Mouse (Mus musculus): ENCODE measurements around the gene Cygb.
"Not testable (repeated sequence)": the region's sequence is repeated elsewhere in the genome, so short reads cannot be mapped to it uniquely, and the experiment has no call there.

Gene Cygb

DNA sequence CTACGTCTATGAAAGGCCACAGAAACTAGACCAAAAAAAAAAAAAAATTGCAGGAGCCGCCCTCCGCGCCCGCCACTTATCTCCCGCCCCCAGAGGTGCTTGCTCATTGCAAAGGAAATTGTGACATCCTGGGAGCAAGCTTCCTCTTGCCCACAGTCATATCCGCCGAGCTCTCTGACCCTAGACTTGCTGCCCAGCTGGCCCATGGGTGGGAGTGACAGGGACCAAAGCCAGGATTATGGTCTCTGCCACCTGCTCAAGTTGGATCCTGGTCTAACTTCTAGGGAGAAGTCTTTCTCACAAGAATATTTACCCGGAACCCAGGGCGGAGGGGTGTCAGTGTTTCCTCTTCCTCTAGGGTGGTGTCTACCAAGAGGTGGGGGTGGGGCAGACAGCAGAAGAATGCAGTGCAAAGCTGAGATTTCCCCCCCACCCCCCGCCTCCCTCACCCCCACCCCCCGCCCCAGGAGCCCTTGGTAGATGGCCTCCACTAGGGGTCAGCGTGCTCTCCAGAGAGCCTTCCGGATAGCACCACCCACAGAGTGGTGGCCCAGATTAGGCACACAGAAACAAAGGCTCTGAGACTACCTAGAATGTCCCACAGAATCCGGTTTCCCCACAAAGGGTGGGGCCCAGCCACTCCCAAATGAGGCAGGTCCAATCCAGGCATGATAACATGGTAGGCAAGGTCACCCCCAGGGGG is 38.2 kb downstream of the Cygb start:
- peak; percentile 83 for DNase-seq (ENCODE audit: low read depth)

DNA sequence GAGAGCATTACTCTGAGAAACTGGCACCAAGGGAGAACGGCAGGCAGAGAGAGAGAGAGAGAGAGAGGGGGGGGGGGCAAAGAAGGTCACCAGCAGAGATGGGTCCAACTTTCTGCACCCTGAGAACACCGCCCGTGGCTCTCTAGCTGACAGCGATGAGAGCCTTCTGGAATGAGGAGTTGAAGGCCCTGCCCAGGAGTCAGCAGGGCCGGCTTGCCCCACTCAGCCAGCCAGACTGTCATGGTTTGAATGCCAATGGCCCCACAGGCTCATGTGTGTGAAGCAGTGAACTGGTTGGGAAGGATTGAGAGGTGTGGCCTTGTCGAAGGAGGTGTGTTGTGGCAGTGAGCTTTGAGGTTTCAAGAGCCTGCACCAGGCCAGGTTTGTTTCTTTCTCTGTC is 40.9 kb downstream of the Cygb start:
- DNase-seq (ENCODE audit: low read depth) = no peak

GRCm38 (mm10) chr11:116612554-116612953 is 41.6 kb downstream of the Cygb start:
- no peak for DNase-seq (ENCODE audit: low read depth)

- no peak for DNase-seq (ENCODE audit: low read depth)
Measured at GRCm38 (mm10) chr11:116611883-116612282, 42.2 kb downstream of the Cygb start.

DNA sequence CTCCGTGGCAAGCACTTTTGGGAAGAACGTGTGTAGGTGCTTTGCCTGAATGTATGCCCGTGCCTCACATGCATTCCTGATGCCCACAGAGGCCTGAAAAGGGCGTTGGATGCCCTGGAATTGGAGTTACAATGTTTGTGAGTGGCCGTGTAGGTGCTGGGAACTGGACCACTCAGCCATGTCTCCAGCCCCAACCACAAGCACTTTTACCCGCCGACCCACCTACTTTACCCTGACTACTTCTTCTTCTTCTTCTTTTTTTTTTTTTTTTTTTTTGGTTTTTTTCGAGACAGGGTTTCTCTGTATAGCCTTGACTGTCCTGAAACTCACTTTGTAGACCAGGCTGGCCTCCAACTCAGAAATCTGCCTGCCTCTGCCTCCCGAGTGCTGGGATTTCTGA is 42.9 kb downstream of the Cygb start:
- not testable (repeated sequence) for DNase-seq (ENCODE audit: low read depth)

GRCm38 (mm10) chr11:116609965-116610630 is 44.0 kb downstream of the Cygb start:
- no peak for DNase-seq (ENCODE audit: low read depth)

- DNase-seq (ENCODE audit: low read depth) = no peak
Measured at GRCm38 (mm10) chr11:116607717-116608116, 46.4 kb downstream of the Cygb start.

DNA sequence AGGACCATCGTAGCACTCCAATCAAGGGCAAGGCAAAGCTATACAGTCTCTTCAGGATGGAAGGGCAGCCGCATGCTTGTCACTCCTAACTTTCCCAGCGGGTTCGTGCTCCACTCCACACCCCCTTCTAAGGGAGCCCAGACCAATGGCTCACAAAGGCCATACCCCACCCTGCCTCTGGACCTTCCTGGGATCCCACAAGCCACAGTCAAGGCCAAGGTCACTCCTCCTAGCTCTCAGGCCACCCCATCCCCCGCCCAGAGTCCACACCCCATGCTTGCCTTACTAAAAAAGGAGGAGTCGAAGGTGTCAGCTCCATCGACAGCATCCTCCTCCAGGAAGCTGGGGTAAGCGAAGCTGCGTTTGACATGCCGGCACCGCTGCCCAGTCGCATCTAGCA is 50.0 kb downstream of the Cygb start:
- no peak for DNase-seq (ENCODE audit: low read depth)

DNA sequence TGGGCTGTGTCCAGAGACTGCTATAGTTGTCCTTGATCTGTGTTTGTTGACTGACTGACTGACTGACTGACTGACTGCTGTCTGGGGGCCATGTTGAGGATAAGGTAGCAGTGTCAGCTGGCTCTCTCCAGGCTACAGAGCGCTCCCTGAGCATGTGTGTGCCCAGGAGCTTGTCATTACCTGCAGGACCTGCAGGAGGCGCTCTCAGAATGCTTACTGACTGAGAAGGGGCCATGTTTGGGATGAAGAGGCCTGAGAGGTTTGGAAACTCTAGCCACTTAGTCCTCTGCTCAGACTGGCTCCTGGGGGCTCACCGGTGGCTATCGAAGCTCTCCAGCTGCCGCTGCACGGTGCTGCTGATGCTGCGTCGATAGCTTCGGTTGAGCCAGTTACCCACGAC is 50.8 kb downstream of the Cygb start:
- no peak for DNase-seq (ENCODE audit: low read depth)

DNA sequence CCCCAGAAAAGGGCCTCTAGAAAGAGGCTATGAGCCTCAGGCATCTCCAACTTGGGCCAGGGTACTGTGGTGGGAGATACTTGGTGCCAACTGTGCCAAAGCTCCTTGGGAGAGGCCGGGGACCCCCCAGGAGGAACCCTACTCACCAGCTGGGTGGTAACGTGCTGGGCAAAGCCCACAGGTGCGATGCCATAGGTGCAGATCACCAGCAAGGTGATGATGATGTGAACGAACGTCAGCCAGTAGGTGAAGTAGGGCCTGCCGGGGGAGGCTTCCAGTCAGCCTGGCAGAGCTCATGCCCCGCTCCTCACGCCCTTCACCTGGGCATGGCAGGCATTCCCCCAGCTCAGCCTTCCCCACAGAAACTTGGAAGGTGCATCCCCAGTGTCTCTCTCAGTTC is 52.1 kb downstream of the Cygb start:
- DNase-seq (ENCODE audit: low read depth) = no peak

DNA sequence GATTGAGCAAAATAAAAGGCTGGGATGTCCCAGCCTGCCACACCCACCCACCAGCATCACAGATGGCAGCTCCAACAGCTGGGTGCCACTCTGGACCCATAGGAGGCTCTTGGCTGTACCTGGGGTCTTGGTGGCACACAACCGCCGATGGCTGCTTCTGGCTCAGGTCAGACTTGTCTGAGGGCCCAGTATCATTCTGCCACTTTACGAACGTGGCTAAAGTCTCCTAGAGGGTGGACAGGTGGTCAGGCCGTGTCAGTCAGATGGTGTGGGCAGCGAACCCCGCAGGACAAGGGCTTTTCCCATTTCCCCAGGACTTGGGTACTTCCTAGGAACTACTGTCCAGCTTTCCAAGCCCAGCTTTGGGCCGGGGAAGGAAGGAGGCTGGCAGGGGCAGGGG is 52.9 kb downstream of the Cygb start:
- DNase-seq (ENCODE audit: low read depth) = no peak

- DNase-seq (ENCODE audit: low read depth) = no peak
Measured at GRCm38 (mm10) chr11:116599230-116599629, 54.9 kb downstream of the Cygb start.

DNA sequence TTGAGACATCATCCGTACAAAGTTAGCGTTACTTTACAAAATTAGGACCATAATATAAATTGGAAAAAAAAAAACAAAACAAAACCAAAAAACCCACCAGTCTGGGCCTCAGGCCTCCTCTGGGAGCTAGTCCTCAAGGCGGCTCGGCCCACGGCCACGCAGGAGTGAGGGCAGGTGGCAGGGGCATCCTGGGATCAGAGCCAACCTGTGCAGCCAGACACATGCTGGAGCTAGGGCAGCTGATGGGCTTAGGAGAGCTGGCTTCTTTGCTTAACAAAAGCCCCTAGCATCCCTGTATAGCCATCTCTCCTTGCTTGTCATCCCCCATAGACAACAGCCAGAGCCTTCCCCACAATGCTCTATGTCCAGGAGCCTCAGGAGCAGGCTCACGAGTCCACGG is 55.9 kb downstream of the Cygb start:
- no peak for DNase-seq (ENCODE audit: low read depth)

DNA sequence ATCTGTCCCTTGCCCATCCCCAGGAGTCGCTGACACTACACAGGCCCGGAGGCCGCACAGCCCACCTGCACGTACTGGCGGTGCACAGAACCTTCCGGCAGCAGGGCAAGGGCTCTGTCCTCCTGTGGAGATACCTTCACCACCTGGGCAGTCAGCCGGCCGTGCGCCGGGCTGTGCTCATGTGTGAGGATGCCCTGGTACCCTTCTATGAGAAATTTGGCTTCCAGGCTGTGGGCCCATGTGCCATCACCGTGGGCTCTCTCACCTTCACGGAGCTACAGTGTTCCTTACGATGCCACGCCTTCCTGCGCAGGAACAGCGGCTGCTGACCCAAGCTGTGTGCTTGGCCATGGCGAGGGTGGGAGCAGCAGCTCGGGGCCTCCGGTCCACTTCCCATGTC is 57.3 kb downstream of the Cygb start:
- DNase-seq (ENCODE audit: low read depth) = no peak
